Comparison of ENCODE assay signal across 8 mouse cellular contexts in genomic region chr3:28805301-28806097, GRCm38 (mm10). TPM values are rescaled to one million over a fixed set of nuclear protein-coding genes. Genes with fewer than 3 reads are reported as not detected.
DNase-seq lines count a peak whose midpoint lies in the region; ATAC-seq lines count a peak whose summit lies in the region.

Gene Rpl22l1, plus strand, starts transcription at chr3:28805436.

- peak; percentile 99 for DNase-seq in CD4-positive, CD25-positive, alpha-beta regulatory T cell, adult 2 months (ENCODE audit: low read depth, low spot score)
- DNase-seq in fat pad, adult 2 months (ENCODE audit: extremely low read depth, low read depth, low spot score): peak; percentile 59
- peak; percentile 99 for DNase-seq in kidney, postnatal 10 days
- peak; percentile 98 for DNase-seq in natural killer cell, adult 2 months (ENCODE audit: low spot score in 2 of 2)

- H3K27ac ChIP-seq in brown adipose tissue, adult 24 weeks (replicated peaks; ENCODE audit: low read depth, low read length): peak within 1 kb of the TSS; percentile 66
- peak within 1 kb of the TSS; percentile 85 for H3K27ac ChIP-seq in heart, embryonic 13.5 days (replicated peaks)
- H3K27ac ChIP-seq in liver, embryonic 12.5 days: peak within 1 kb of the TSS; percentile 86
- peak within 1 kb of the TSS; percentile 71 for H3K27ac ChIP-seq in stomach, embryonic 15.5 days

- ATAC-seq in heart, embryonic 13.5 days (ENCODE audit: extremely low read depth, insufficient number of reproducible peaks, low FRiP score, low TSS enrichment): peak; percentile 96
- peak; percentile 98 for ATAC-seq in liver, embryonic 12.5 days
- ATAC-seq in stomach, embryonic 15.5 days (ENCODE audit: insufficient read depth, low FRiP score, low read depth): peak; percentile 99

- peak within 1 kb of the TSS; percentile 75 for H3K4me2 ChIP-seq in heart, embryonic 13.5 days
- peak within 1 kb of the TSS; percentile 79 for H3K4me2 ChIP-seq in liver, embryonic 12.5 days
- H3K4me2 ChIP-seq in stomach, embryonic 15.5 days: peak within 1 kb of the TSS; percentile 56

- H3K9me3 ChIP-seq in heart, embryonic 13.5 days: no peaks in the 10 kb centered on the region
- H3K9me3 ChIP-seq in liver, embryonic 12.5 days (replicated peaks): no peaks in the 10 kb centered on the region
- H3K9me3 ChIP-seq in stomach, embryonic 15.5 days: no peaks in the 10 kb centered on the region

- H3K27me3 ChIP-seq in heart, embryonic 13.5 days (replicated peaks): no peaks in the 10 kb centered on the region
- H3K27me3 ChIP-seq in liver, embryonic 12.5 days (replicated peaks): no peaks in the 10 kb centered on the region
- no peaks in the 10 kb centered on the region for H3K27me3 ChIP-seq in stomach, embryonic 15.5 days (replicated peaks)

- H3K4me1 ChIP-seq in brown adipose tissue, adult 24 weeks (ENCODE audit: control insufficient read depth, insufficient read depth, insufficient read length, low read length): no peaks in the 10 kb centered on the region
- H3K4me1 ChIP-seq in heart, embryonic 13.5 days: peaks cover 16% of the 10 kb centered on the region
- H3K4me1 ChIP-seq in liver, embryonic 12.5 days: peaks cover 19% of the 10 kb centered on the region
- H3K4me1 ChIP-seq in stomach, embryonic 15.5 days: no peaks in the 10 kb centered on the region; the same call in 1 of the 2 replicates

- WGBS in heart, embryonic 13.5 days: under 1% methylated on average over 72 of the region's 72 CpGs
- 1% methylated on average over 72 of the region's 72 CpGs for WGBS in liver, embryonic 12.5 days (ENCODE audit: insufficient replicate concordance)
- under 1% methylated on average over 72 of the region's 72 CpGs for WGBS in stomach, embryonic 15.5 days

- peak within 1 kb of the TSS; percentile 87 for H3K4me3 ChIP-seq in brown adipose tissue, adult 24 weeks (ENCODE audit: insufficient read depth, low read depth, low read length)
- peak within 1 kb of the TSS; percentile 93 for H3K4me3 ChIP-seq in heart, embryonic 13.5 days
- peak within 1 kb of the TSS; percentile 88 for H3K4me3 ChIP-seq in liver, embryonic 12.5 days
- H3K4me3 ChIP-seq in stomach, embryonic 15.5 days (replicated peaks): peak within 1 kb of the TSS; percentile 67

- peak within 1 kb of the TSS; percentile 98 for H3K9ac ChIP-seq in heart, embryonic 13.5 days
- peak within 1 kb of the TSS; percentile 93 for H3K9ac ChIP-seq in liver, embryonic 12.5 days
- H3K9ac ChIP-seq in stomach, embryonic 15.5 days: peak within 1 kb of the TSS; percentile 80

- H3K36me3 ChIP-seq in heart, embryonic 13.5 days: peaks cover 24% of the 10 kb centered on the region
- H3K36me3 ChIP-seq in liver, embryonic 12.5 days: peaks cover 32% of the 10 kb centered on the region
- H3K36me3 ChIP-seq in stomach, embryonic 15.5 days: peaks cover 8% of the 10 kb centered on the region; the same call in 1 of the 2 replicates

RNA-seq across cellular contexts. Expression of gene Rpl22l1, which starts in this region (rescaled TPM):
- 112 and 177 TPM in 2 replicates for polyA plus RNA-seq in brown adipose tissue, adult 24 weeks (2012; ENCODE audit: insufficient read depth, insufficient read length, missing spikeins)
- 212 and 227 TPM in 2 replicates for polyA plus RNA-seq in heart, embryonic 13.5 days (2015; fragmentation: Nextera tagmentation; extraction: Ambion mirVana)
- 416 and 425 TPM in 2 replicates for polyA plus RNA-seq in liver, embryonic 12.5 days (2016; fragmentation: Nextera tagmentation; extraction: Ambion mirVana)
- polyA plus RNA-seq in stomach, embryonic 15.5 days (2015; fragmentation: Nextera tagmentation; extraction: Ambion mirVana): 439 and 456 TPM in 2 replicates

Comparison
In these comparisons a context has a peak if more than half of its experiments do, and no peak if none do; other contexts are left out.
1. Peak in every context shown above with its lines: DNase-seq, ATAC-seq, H3K4me3 ChIP-seq and H3K27ac ChIP-seq.